Mouse (Mus musculus) limb, embryonic 10.5 days (tissue): Measurements from ENCODE around the gene Dcaf11. TPM values are rescaled to one million over a fixed set of nuclear protein-coding genes. Genes with fewer than 3 reads are reported as not detected.
A peak's percentile ranks its signal among the peaks of the same experiment; 100 is the strongest.

Source experiments
- DNase-seq: peaks from one replicate; pipeline ENCODE4 v3.0.0-alpha.2; 2017; ENCODE audit warnings: low spot score
- H3K27ac ChIP-seq: fragments of 300-500 bp; sonication (generic); 2 replicates; pipeline ENCODE4 v1.5.1; 2016; ENCODE audit warnings: mild to moderate bottlenecking
- H3K27me3 ChIP-seq: fragments of 300-500 bp; sonication (generic); 2 replicates; pipeline ENCODE4 v1.6.1; 2016; ENCODE audit warnings: low read depth, mild to moderate bottlenecking; ENCODE audit not compliant: poor library complexity, severe bottlenecking
- H3K36me3 ChIP-seq: fragments of 300-500 bp; sonication (generic); 2 replicates; pipeline ENCODE4 v1.6.1; 2016; ENCODE audit warnings: mild to moderate bottlenecking, moderate library complexity
- H3K4me1 ChIP-seq: fragments of 300-500 bp; sonication (generic); 2 replicates; pipeline ENCODE4 v1.6.1; 2016
- H3K4me3 ChIP-seq: fragments of 300-500 bp; sonication (generic); 2 replicates; pipeline ENCODE4 v1.5.1; 2016; ENCODE audit warnings: mild to moderate bottlenecking, moderate library complexity
- H3K9me3 ChIP-seq: fragments of 300-500 bp; sonication (generic); replicated peaks from 2 replicates; pipeline ENCODE4 v1.6.1; 2016; ENCODE audit warnings: mild to moderate bottlenecking
- WGBS: fragments of 180-500 bp; shearing (Covaris S2); methylation state at CpG from one replicate; pipeline ENCODE4 v1.1.7; 2016; 5-methylcytosine and 5-hydroxymethylcytosine counted together
- polyA plus RNA-seq: library from polyadenylated mRNA; unstranded; fragments of >200 nt; fragmentation: Nextera tagmentation; extraction: Ambion mirVana; gene quantifications from 2 replicates; pipeline ENCODE4 v1.2.1, GENCODE M21; 2016

Gene Dcaf11
- polyA plus RNA-seq, 1 experiment from 2014 or later = 69.1 TPM

- Histone ChIP-seq H3K27me3 (peaks cover 6% of the 10 kb centered on the region; the same call in 1 of the 2 replicates), H3K9me3 (no peaks in the 10 kb centered on the region), H3K27ac (peak within 1 kb of the TSS; percentile 88), H3K4me3 (peak within 1 kb of the TSS; percentile 69), H3K4me1 (peaks cover 18% of the 10 kb centered on the region), H3K36me3 (peaks cover 31% of the 10 kb centered on the region)
- under 1% methylated on average over 32 of the region's 32 CpGs for WGBS
- DNase-seq = peak; percentile 86
Measured at GRCm38 (mm10) chr14:55540067-55540786, 19.6 kb upstream of the Dcaf11 start, which contains the start of gene Pck2. Gene Pck2, plus strand, starts transcription at chr14:55540266.

DNA sequence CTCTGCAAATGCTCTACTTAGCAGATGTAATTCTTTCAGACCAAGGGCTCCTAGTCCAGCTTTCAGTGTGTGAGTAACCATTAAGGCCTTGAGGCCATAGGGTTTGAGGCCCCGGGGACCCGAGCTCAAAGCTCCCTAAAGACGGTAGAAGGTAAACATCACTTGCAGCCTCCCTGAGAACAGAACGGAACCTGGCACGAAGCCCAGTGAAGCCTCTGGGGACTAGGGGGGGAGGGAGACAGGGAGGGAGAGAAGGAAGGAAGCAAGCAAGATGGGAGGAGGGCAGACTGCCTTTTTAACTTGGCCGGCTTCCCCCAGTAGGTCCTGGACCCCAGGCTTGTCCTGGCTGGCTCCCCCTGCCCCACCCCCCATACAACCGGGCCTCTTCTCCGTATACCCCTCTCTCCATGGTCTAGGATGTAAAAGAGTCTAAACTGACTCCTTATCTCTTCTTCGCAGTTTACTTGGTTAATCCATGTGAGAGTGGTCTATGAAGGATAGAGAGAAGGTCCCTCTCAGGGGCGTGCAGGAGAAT lies 19.0 kb upstream of the Dcaf11 start:
- peaks cover 18% of the 10 kb centered on the region for H3K4me1 ChIP-seq
- H3K27ac ChIP-seq = peak overlapping the region; percentile 88

GRCm38 (mm10) chr14:55542268-55542667 lies 17.5 kb upstream of the Dcaf11 start:
- H3K4me1 ChIP-seq = peaks cover 18% of the 10 kb centered on the region
- H3K27me3 ChIP-seq = peaks cover 6% of the 10 kb centered on the region; the same call in 1 of the 2 replicates
- H3K9me3 ChIP-seq = no peaks in the 10 kb centered on the region
- no peak overlapping the region for H3K4me3 ChIP-seq
- peaks cover 49% of the 10 kb centered on the region for H3K36me3 ChIP-seq
- WGBS = 94% methylated on average over 12 of the region's 12 CpGs
- no peak for DNase-seq
- H3K27ac ChIP-seq = no peak overlapping the region

More for the DNA sequence above, 19.0 kb upstream of the Dcaf11 start:
- WGBS = 8% methylated on average over 10 of the region's 10 CpGs
- Histone ChIP-seq H3K9me3 (no peaks in the 10 kb centered on the region), H3K4me3 (peak overlapping the region; percentile 69), H3K36me3 (peaks cover 36% of the 10 kb centered on the region), H3K27me3 (peaks cover 6% of the 10 kb centered on the region; the same call in 1 of the 2 replicates)
- DNase-seq = peak; percentile 57

GRCm38 (mm10) chr14:55544334-55544733 lies 15.5 kb upstream of the Dcaf11 start:
- H3K4me3 ChIP-seq = no peak overlapping the region
- peaks cover 70% of the 10 kb centered on the region for H3K36me3 ChIP-seq
- DNase-seq = no peak
- peaks cover 18% of the 10 kb centered on the region for H3K4me1 ChIP-seq
- WGBS = 90% methylated on average over 9 of the region's 9 CpGs
- H3K27ac ChIP-seq = no peak overlapping the region
- H3K27me3 ChIP-seq = peaks cover 1% of the 10 kb centered on the region; the same call in 1 of the 2 replicates
- H3K9me3 ChIP-seq = no peaks in the 10 kb centered on the region

DNA sequence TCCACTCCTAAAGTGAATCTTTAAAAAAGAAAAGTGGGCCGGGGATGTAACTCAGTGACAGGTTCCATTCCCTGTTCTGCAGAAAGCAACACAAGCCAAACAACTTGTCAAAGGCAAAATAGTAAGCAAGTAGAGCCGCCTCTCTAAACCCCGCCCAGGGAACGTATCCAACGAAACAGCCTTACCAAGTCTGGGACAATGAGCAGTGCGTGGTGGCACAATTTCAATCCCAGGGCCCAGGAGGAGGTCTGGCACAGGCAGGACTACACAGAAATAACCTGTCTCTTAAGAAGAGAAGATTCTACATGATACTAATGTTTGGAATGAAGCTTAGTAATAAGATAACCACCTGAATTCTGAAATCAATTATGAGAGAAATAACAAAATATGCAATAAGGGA lies 9.6 kb upstream of the Dcaf11 start:
- Histone ChIP-seq H3K36me3 (peaks cover 42% of the 10 kb centered on the region), H3K27ac (no peak overlapping the region), H3K4me1 (no peaks in the 10 kb centered on the region), H3K27me3 (no peaks in the 10 kb centered on the region), H3K4me3 (no peak overlapping the region), H3K9me3 (no peaks in the 10 kb centered on the region)
- DNase-seq = no peak
- WGBS = 90% methylated on average over 6 of the region's 6 CpGs

DNA sequence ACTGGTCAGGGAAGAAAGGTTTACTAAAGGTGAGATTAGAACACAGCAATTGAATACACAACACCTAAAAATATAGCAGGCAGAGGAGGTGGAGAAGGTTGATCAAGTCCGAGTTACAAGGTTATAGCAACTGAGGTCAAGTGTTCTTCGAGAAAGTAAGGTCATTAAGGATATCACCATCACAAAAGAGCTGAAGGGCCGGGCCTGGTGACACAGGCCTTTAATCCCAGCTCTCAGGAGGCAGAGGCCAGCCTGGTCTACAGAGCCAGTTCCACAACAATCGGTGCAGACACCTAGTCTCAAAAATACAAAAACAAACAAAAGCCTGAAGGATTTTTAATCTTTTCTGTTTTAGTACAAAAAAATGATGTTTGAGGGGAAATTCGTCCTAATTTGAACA lies 8.5 kb upstream of the Dcaf11 start:
- no peaks in the 10 kb centered on the region for H3K27me3 ChIP-seq
- H3K9me3 ChIP-seq = no peaks in the 10 kb centered on the region
- H3K4me1 ChIP-seq = no peaks in the 10 kb centered on the region
- DNase-seq = no peak
- WGBS = 74% methylated on average over 5 of the region's 5 CpGs
- peaks cover 32% of the 10 kb centered on the region for H3K36me3 ChIP-seq
- no peak overlapping the region for H3K27ac ChIP-seq
- H3K4me3 ChIP-seq = no peak overlapping the region

GRCm38 (mm10) chr14:55551794-55552193 lies 8.0 kb upstream of the Dcaf11 start:
- WGBS = 88% methylated on average over 8 of the region's 8 CpGs
- no peak for DNase-seq
- Histone ChIP-seq H3K4me3 (no peak overlapping the region), H3K27ac (no peak overlapping the region), H3K36me3 (peaks cover 27% of the 10 kb centered on the region), H3K4me1 (peaks cover 2% of the 10 kb centered on the region; the same call in 1 of the 2 replicates), H3K9me3 (no peaks in the 10 kb centered on the region), H3K27me3 (no peaks in the 10 kb centered on the region)

DNA sequence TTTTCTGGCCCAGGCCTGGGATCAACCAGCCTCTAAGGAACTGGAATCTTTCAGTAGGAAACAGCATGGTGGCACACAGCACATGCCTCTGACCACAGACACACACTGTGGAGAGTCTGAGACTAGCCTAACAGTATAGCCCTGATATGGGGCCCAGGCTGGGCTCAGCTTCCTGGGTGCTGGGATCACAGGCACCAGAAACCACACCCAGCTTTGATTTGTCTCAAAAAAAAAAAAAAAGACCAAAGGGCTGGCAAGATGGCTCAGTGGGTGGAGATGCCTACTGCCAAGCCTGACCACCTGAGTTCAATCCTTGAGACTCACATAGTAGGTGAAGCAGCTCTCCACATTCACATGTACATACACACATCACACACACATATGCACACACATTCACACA lies 5.2 kb upstream of the Dcaf11 start:
- Histone ChIP-seq H3K4me3 (no peak overlapping the region), H3K27ac (no peak overlapping the region)

DNA sequence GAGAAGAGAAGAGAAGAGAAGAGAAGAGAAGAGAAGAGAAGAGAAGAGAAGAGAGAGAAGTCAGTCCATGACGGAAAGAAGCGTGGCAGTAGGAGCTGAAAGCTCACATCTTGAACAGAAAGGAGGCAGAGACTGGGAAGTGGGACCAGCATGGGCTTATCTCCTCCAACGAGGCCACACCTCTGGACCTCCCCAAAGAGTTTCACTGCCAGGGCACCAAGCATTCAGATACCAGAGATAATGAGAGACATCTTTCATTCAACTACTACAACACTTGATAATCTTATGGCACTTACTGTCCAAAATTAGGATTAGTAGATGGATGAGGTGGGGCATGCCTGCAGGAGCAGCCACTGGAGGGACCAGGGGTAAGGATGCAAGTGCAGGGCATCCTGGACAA lies 4.0 kb upstream of the Dcaf11 start:
- DNase-seq = no peak
- Histone ChIP-seq H3K27ac (no peak overlapping the region), H3K27me3 (no peaks in the 10 kb centered on the region), H3K36me3 (no peaks in the 10 kb centered on the region), H3K9me3 (no peaks in the 10 kb centered on the region), H3K4me1 (peaks cover 6% of the 10 kb centered on the region; the same call in 1 of the 2 replicates), H3K4me3 (no peak overlapping the region)
- WGBS = 86% methylated on average over 3 of the region's 3 CpGs

More for the DNA sequence above, 5.2 kb upstream of the Dcaf11 start:
- DNase-seq = no peak
- Histone ChIP-seq H3K27me3 (no peaks in the 10 kb centered on the region), H3K4me1 (peaks cover 6% of the 10 kb centered on the region; the same call in 1 of the 2 replicates), H3K9me3 (no peaks in the 10 kb centered on the region), H3K36me3 (no peaks in the 10 kb centered on the region; the same call in 1 of the 2 replicates)

DNA sequence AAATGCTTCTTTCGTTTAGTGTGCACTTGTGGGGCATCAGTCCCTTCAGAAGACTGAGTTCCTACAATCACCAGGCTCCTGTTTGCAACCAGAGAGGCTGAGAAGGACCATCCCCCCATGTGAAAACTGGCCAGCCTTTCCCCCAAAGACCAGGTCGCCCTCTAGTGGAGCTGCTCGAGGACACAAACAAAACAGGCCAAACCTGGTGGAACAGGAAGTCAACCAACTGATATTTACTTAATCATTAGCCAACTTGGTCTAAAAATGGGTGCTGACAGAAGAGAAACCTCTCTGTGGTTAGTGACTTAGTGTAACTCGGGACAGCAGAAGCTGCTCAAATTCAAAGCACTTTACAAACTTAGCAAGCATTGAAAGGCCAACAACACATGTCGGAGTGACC lies 2.8 kb upstream of the Dcaf11 start:
- Histone ChIP-seq H3K36me3 (no peaks in the 10 kb centered on the region), H3K27ac (no peak overlapping the region), H3K9me3 (no peaks in the 10 kb centered on the region), H3K27me3 (no peaks in the 10 kb centered on the region), H3K4me1 (peaks cover 17% of the 10 kb centered on the region), H3K4me3 (no peak overlapping the region)
- 27% methylated on average over 5 of the region's 5 CpGs for WGBS
- DNase-seq = peak; percentile 72

GRCm38 (mm10) chr14:55557587-55557986 lies 2.2 kb upstream of the Dcaf11 start:
- DNase-seq = no peak
- Histone ChIP-seq H3K27me3 (no peaks in the 10 kb centered on the region), H3K36me3 (0 out of 2 replicates have a peak, but pooled peaks cover 2% of the 10 kb centered on the region), H3K9me3 (no peaks in the 10 kb centered on the region), H3K27ac (no peak overlapping the region), H3K4me3 (no peak overlapping the region), H3K4me1 (peaks cover 18% of the 10 kb centered on the region)
- WGBS = 96% methylated on average over 3 of the region's 3 CpGs

GRCm38 (mm10) chr14:55558740-55559448 lies 912 bp upstream of the Dcaf11 start:
- H3K36me3 ChIP-seq = peaks cover 12% of the 10 kb centered on the region
- no peak for DNase-seq
- no peaks in the 10 kb centered on the region for H3K27me3 ChIP-seq
- WGBS = 61% methylated on average over 6 of the region's 6 CpGs
- H3K4me3 ChIP-seq = peak overlapping the region; percentile 79
- H3K27ac ChIP-seq = peak overlapping the region; percentile 95; the same call in 1 of the 2 replicates
- no peaks in the 10 kb centered on the region for H3K9me3 ChIP-seq
- H3K4me1 ChIP-seq = peaks cover 18% of the 10 kb centered on the region
